Mouse (Mus musculus) hindbrain, embryonic 15.5 days (tissue): ENCODE data around the gene Ube4a. TPM values are rescaled to one million over a fixed set of nuclear protein-coding genes. Genes with fewer than 3 reads are reported as not detected.
"Not testable (repeated sequence)": the region's sequence is repeated elsewhere in the genome, so short reads cannot be mapped to it uniquely, and the experiment has no call there.

Source experiments
- ATAC-seq: fragments of 200-750 bp; cut with Nextera tagmentation; 2 replicates; pipeline ENCODE4 v1.8.0; 2017; ENCODE audit warnings: low read depth, moderate number of reproducible peaks, moderate TSS enrichment; ENCODE audit not compliant: low FRiP score
- H3K27ac ChIP-seq: fragments of 300-500 bp; sonication (generic); replicated peaks from 2 replicates; pipeline ENCODE4 v1.5.1; 2015; ENCODE audit warnings: mild to moderate bottlenecking, inconsistent platforms
- H3K27me3 ChIP-seq: fragments of 300-500 bp; sonication (generic); 2 replicates; pipeline ENCODE4 v1.6.1; 2015; ENCODE audit warnings: control low read depth, inconsistent platforms
- H3K36me3 ChIP-seq: fragments of 300-500 bp; sonication (generic); 2 replicates; pipeline ENCODE4 v1.6.1; 2015; ENCODE audit warnings: control low read depth, inconsistent platforms
- H3K4me1 ChIP-seq: fragments of 300-500 bp; sonication (generic); replicated peaks from 2 replicates; pipeline ENCODE4 v1.6.1; 2015; ENCODE audit warnings: control low read depth, inconsistent platforms
- H3K4me2 ChIP-seq: fragments of 300-500 bp; sonication (generic); 2 replicates; pipeline ENCODE4 v1.6.1; 2015; ENCODE audit warnings: moderate library complexity, mild to moderate bottlenecking, inconsistent platforms
- H3K4me3 ChIP-seq: fragments of 300-500 bp; sonication (generic); 2 replicates; pipeline ENCODE4 v1.5.1; 2015; ENCODE audit warnings: mild to moderate bottlenecking, inconsistent platforms
- H3K9ac ChIP-seq: fragments of 300-500 bp; sonication (generic); 2 replicates; pipeline ENCODE4 v1.6.1; 2015; ENCODE audit warnings: inconsistent platforms
- H3K9me3 ChIP-seq: fragments of 300-500 bp; sonication (generic); 2 replicates; pipeline ENCODE4 v1.6.1; 2016; ENCODE audit warnings: control low read depth, inconsistent platforms
- WGBS: fragments of 180-500 bp; shearing (Covaris S2); methylation state at CpG from one replicate; pipeline ENCODE4 v1.1.7; 2015; 5-methylcytosine and 5-hydroxymethylcytosine counted together
- polyA plus RNA-seq: library from polyadenylated mRNA; unstranded; fragments of >200 nt; fragmentation: Nextera tagmentation; extraction: Ambion mirVana; gene quantifications from 2 replicates; pipeline ENCODE4 v1.2.1, GENCODE M21; 2015

Ube4a gene
- polyA plus RNA-seq, 1 experiment from 2014 or later = 35.1 TPM

DNA sequence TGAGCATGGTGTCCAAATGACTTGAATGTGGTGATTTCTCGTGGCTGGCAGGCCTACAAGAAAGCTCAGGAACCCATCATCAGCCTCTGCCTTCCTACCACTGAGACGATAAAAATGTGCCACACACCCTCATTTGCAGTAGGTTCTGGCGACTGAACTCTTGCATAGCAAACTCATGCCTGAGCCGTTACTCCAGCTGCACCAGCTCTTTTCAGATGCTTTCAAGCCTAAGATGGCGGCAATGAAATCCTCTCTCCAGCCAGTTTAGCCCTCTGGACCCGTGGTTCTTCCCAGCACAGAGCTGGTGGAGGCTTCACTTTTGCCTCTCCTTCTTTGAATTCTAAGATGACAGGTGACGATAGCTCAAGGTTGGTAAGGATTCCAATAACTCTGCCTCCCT is 14.4 kb upstream of the Ube4a start:
- 76% methylated on average over 7 of the region's 7 CpGs for WGBS
- H3K9me3 ChIP-seq = no peaks in the 10 kb centered on the region
- ATAC-seq = no peak
- no peaks in the 10 kb centered on the region for H3K4me1 ChIP-seq
- H3K9ac ChIP-seq = no peak overlapping the region
- no peaks in the 10 kb centered on the region for H3K36me3 ChIP-seq
- no peak overlapping the region for H3K4me3 ChIP-seq
- H3K27ac ChIP-seq = no peak overlapping the region
- no peak overlapping the region for H3K4me2 ChIP-seq
- 0 out of 2 replicates have a peak, but pooled peaks cover 9% of the 10 kb centered on the region for H3K27me3 ChIP-seq

DNA sequence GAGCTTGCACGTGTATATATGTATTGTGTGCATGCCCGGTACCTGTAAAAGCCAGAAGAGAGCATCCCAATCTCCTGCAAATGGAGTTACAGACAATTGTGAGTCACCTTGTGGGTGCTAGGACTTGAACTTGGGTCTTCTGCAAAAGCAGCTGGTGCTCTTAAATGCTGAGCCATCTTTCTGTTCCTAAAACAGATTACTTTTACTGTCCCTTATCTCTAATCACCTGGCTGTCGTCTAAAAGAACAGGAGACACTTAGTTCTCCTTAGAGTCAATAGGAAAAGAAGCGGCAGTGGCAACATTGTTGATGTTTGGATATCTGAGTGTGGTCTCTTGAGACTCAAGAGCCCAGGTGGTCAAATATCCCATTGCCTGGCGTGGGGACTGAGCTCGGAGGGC is 12.4 kb upstream of the Ube4a start:
- peaks cover 16% of the 10 kb centered on the region for H3K27me3 ChIP-seq
- ATAC-seq = no peak

DNA sequence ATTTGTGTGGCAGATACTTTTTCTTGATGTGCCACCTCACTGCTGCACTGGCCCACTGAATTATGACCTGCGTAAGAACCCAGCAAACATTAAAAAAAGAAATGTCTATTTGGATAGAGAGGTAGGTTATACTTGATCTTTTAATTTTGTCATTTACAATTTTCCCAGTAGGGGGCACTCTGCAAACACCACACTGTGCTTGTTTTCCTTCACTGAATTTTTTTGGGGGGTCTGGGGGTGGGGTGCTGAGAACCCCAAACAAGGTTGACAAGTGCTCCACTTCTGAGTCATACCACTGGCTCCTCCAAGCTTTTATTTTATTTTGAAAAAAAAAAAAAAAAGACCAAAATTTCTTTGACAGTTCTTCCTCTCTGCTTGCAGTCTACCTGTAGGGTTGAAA is 4.0 kb upstream of the Ube4a start:
- Histone ChIP-seq H3K9me3 (no peaks in the 10 kb centered on the region), H3K36me3 (no peaks in the 10 kb centered on the region), H3K4me3 (no peak overlapping the region), H3K27me3 (peaks cover 8% of the 10 kb centered on the region), H3K27ac (no peak overlapping the region), H3K4me1 (peaks cover 11% of the 10 kb centered on the region), H3K9ac (no peak overlapping the region), H3K4me2 (no peak overlapping the region)
- WGBS = 60% methylated on average over 1 of the region's 1 CpGs
- ATAC-seq = no peak

More for the DNA sequence above, 12.4 kb upstream of the Ube4a start:
- Histone ChIP-seq H3K4me1 (no peaks in the 10 kb centered on the region), H3K9me3 (no peaks in the 10 kb centered on the region), H3K4me3 (no peak overlapping the region), H3K27ac (no peak overlapping the region), H3K36me3 (no peaks in the 10 kb centered on the region), H3K4me2 (no peak overlapping the region), H3K9ac (no peak overlapping the region)
- WGBS = 73% methylated on average over 6 of the region's 6 CpGs

DNA sequence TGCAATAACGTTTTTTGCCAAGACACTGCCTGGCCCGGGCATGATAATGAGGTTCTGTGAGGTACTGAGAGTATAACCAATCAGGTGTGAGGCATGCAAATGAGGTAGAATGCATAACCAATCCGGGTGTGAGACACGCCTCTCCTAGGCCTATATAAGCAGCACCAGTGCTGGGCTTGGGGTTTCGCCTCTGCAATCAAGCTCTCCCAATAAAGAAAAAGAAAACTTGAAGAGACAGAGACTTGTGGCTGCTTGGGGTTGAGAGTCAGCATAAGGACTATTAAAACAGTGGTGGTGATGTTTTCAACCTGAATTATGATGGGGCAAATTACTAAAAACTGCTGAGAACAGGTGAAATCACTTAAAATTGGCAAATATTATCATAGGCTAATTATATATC is 2.4 kb upstream of the Ube4a start:
- not testable (repeated sequence) for H3K9me3 ChIP-seq, H3K36me3 ChIP-seq, H3K4me3 ChIP-seq, H3K4me2 ChIP-seq, H3K27ac ChIP-seq, H3K27me3 ChIP-seq, ATAC-seq, H3K9ac ChIP-seq
- 87% methylated on average over 5 of the region's 5 CpGs for WGBS
- H3K4me1 ChIP-seq = peaks cover 20% of the 10 kb centered on the region

DNA sequence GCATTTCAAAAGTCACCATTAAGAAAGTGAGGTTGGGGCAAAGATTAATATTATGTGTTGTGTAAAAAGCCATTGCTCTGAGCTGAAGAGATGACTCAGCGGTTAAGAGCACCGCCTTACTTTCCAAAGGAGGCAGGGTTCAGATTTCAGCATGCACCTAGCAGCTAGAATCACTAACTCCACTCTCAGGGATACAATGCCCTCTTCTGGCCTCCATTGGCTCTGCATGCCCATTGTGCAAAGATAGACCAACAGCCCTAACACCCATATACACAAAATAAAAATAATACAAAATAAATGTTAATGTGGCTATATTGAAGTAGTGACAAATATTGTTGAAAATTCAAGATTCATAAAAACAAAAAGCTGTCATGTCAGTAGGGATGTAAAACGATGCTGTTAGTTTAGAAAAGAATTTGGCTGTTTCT is 1.4 kb upstream of the Ube4a start:
- peaks cover 2% of the 10 kb centered on the region; the same call in 1 of the 2 replicates for H3K36me3 ChIP-seq
- H3K4me2 ChIP-seq = no peak overlapping the region
- H3K9ac ChIP-seq = no peak overlapping the region
- H3K4me3 ChIP-seq = no peak overlapping the region
- WGBS = 27% methylated on average over 3 of the region's 3 CpGs
- peaks cover 20% of the 10 kb centered on the region for H3K4me1 ChIP-seq
- no peak overlapping the region for H3K27ac ChIP-seq
- no peak for ATAC-seq
- no peaks in the 10 kb centered on the region for H3K9me3 ChIP-seq
- no peaks in the 10 kb centered on the region; the same call in 1 of the 2 replicates for H3K27me3 ChIP-seq

DNA sequence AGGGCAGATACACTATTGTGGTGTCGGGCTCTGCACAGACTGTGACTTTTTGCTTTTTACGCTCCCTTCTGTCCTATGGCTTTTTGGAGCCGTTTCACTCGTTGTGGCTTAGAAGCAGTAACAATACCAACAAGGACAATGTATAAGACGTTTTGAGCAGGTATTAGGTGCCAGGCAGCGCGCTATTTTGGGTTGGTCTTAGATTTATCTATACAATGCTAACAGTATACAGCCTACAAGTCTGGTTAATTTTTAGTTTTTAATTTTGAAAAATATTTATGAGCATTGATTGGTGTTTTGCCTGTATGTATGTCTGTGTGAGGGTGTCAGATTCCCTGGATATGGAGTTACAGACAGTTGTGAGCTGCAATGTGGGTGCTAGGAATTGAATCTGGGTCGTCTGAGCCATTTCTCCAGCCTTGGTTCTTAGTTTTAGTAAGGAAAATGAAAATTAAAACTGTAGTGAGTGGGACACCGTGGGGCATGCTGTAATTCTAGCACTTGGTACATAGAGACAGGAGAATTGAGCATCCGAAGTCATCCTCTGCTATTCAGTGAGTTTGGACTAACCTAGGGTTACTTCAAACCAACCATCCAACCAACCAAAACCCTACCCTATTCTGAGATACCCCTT is 550 bp upstream of the Ube4a start:
- Histone ChIP-seq H3K4me2 (peak overlapping the region; percentile 82), H3K27me3 (no peaks in the 10 kb centered on the region; the same call in 1 of the 2 replicates), H3K4me3 (peak overlapping the region; percentile 92), H3K4me1 (peaks cover 20% of the 10 kb centered on the region), H3K36me3 (peaks cover 10% of the 10 kb centered on the region), H3K9ac (peak overlapping the region; percentile 51), H3K27ac (peak overlapping the region; percentile 82), H3K9me3 (no peaks in the 10 kb centered on the region)
- WGBS = 14% methylated on average over 10 of the region's 10 CpGs
- no peak; the same call in 1 of the 2 replicates for ATAC-seq

DNA sequence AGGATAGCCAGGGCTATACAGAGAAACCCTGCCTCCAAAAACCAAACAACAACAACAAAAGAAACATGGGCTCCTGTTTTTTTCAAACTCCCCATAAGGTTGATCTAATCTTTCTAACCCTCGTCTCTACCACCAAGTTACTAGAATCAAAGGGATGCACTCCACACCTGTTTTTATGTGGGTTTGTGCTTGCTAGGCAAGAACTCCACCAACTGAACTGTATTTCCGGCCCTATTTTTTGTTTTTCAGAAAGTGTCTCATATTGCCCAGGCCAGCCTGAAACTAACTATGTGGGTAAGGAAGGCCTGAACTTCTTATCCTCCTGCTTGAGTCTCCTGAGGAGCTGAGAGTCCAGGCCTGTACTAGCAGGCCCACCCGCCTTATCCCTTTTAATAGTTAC is 11.0 kb downstream of the Ube4a start:
- Histone ChIP-seq H3K9ac (no peak overlapping the region), H3K4me1 (no peaks in the 10 kb centered on the region), H3K36me3 (peaks cover 73% of the 10 kb centered on the region), H3K4me2 (no peak overlapping the region), H3K9me3 (no peaks in the 10 kb centered on the region), H3K27ac (no peak overlapping the region), H3K4me3 (no peak overlapping the region), H3K27me3 (no peaks in the 10 kb centered on the region)
- WGBS = 95% methylated on average over 3 of the region's 3 CpGs
- no peak for ATAC-seq

DNA sequence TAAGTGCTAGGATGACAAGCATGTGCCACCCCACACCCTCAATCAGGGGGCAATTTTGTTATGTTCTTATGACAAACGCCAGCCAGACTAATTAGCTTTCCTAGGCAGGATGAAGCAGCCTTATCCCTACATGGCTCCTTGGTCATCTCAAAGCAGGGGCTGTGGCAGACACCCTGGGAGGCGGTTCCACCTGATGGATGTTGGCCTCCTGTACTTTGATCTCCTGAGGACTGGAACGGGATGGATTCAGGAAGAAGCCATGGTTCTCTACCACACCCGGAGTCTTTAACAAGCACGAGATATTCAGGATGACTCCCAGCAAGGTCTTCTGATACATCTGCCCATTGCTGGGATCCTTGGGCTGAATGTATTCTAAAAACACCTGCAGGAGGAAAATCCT is 17.6 kb downstream of the Ube4a start:
- Histone ChIP-seq H3K4me3 (no peak overlapping the region), H3K9me3 (no peaks in the 10 kb centered on the region), H3K9ac (no peak overlapping the region), H3K36me3 (peaks cover 87% of the 10 kb centered on the region), H3K4me1 (no peaks in the 10 kb centered on the region), H3K27ac (no peak overlapping the region), H3K4me2 (no peak overlapping the region), H3K27me3 (no peaks in the 10 kb centered on the region)
- WGBS = 94% methylated on average over 5 of the region's 5 CpGs
- no peak for ATAC-seq

DNA sequence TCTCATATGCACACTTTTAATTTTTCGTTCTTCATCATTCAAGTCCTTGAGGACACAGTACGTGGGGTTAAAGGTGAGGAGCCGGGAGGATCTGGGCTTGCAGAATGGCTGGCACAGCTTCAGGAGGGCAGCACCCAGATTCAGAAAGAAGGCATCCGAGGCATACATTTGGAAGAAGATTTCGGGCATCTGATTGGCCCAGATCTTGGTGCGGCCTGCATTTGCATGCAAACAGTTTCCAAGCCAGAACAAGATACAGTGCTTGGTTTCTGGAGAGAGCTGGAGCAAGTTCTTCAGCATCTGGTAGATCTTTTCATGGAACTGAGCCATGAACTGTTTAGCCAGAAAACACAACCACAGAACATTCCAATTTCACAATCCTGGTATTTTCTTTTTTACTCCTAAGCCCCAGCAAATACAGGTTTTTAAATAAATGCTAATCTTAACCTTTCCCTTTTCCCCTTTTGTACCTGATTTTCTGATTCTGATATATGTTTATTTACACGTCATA is 19.2 kb downstream of the Ube4a start:
- no peak for ATAC-seq
- no peaks in the 10 kb centered on the region for H3K4me1 ChIP-seq
- H3K9ac ChIP-seq = no peak overlapping the region
- H3K36me3 ChIP-seq = peaks cover 88% of the 10 kb centered on the region
- H3K4me3 ChIP-seq = no peak overlapping the region
- H3K27ac ChIP-seq = no peak overlapping the region
- no peak overlapping the region for H3K4me2 ChIP-seq
- WGBS = 91% methylated on average over 7 of the region's 7 CpGs
- no peaks in the 10 kb centered on the region for H3K9me3 ChIP-seq
- no peaks in the 10 kb centered on the region for H3K27me3 ChIP-seq

DNA sequence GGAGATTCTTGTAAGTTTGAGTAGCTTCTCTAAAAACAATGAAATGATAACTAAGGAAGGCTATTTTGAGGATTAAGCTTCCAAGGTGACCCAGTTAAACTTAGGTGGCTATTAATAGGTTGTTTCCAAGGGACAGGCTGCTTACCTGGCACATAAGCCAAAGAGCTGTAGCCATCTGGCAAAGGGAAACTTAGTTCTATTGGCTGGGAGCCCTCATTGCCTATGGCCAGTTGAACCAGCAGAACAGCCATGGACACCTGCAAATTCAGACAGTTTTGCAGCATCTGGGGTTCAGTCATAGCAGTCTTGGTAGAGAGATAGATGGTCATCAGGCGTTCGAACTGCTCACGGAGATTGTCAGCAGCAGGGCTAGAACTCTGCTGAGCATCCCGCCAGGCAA is 23.0 kb downstream of the Ube4a start:
- H3K4me2 ChIP-seq = no peak overlapping the region
- no peaks in the 10 kb centered on the region for H3K9me3 ChIP-seq
- H3K27me3 ChIP-seq = no peaks in the 10 kb centered on the region
- WGBS = 96% methylated on average over 4 of the region's 4 CpGs
- H3K36me3 ChIP-seq = peaks cover 86% of the 10 kb centered on the region
- no peak overlapping the region for H3K4me3 ChIP-seq
- no peaks in the 10 kb centered on the region for H3K4me1 ChIP-seq
- ATAC-seq = no peak
- H3K27ac ChIP-seq = no peak overlapping the region
- H3K9ac ChIP-seq = no peak overlapping the region

DNA sequence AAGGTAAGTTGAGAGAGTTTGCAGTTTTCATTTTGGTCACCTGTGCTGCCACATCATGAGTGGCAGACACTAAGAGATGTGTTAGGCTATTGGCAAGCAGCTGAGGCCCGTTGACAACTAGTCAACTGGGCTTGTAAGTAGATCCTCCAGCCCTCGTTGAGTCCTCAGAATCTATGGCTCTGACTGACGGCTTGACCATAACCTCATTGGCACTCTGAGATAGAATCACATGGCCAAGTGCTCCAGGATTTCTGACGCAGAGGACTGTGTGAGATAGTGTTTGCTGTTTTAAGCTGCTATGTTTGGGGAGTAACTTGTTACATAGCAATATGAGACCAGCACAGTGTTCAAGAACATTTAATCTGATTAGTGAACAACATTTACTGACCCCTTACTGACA is 23.6 kb downstream of the Ube4a start:
- Histone ChIP-seq H3K9ac (no peak overlapping the region), H3K36me3 (peaks cover 86% of the 10 kb centered on the region)
- 94% methylated on average over 4 of the region's 4 CpGs for WGBS

DNA sequence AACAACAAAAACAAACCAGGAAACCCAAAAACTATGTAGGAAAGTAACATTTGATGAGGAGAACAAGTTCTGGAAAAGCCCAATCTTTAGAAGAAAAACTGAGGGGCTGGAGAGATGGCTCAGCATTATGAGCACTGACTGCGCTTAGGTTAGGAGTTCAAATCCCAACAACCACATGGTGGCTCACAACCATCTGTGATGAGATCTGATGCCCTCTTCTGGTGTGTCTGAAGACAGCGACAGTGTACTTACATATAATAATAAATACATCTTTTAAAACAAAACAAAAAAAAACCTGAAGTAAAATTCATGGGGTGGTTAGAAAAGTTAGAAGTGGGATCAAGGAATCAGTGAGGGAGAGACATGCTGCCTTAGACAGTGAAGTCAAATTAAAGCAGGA is 43.9 kb downstream of the Ube4a start:
- Histone ChIP-seq H3K27ac (peak overlapping the region; percentile 92), H3K27me3 (no peaks in the 10 kb centered on the region), H3K4me1 (peaks cover 16% of the 10 kb centered on the region), H3K4me2 (peak overlapping the region; percentile 87), H3K9ac (peak overlapping the region; percentile 83; the same call in 1 of the 2 replicates), H3K36me3 (0 out of 2 replicates have a peak, but pooled peaks cover 4% of the 10 kb centered on the region), H3K9me3 (no peaks in the 10 kb centered on the region), H3K4me3 (peak overlapping the region; percentile 88)
- ATAC-seq = no peak
- 63% methylated on average over 2 of the region's 2 CpGs for WGBS

More for the DNA sequence above, 23.6 kb downstream of the Ube4a start:
- no peaks in the 10 kb centered on the region for H3K4me1 ChIP-seq
- H3K27me3 ChIP-seq = no peaks in the 10 kb centered on the region
- H3K4me3 ChIP-seq = no peak overlapping the region
- no peak overlapping the region for H3K27ac ChIP-seq
- H3K4me2 ChIP-seq = no peak overlapping the region
- ATAC-seq = no peak
- H3K9me3 ChIP-seq = no peaks in the 10 kb centered on the region

DNA sequence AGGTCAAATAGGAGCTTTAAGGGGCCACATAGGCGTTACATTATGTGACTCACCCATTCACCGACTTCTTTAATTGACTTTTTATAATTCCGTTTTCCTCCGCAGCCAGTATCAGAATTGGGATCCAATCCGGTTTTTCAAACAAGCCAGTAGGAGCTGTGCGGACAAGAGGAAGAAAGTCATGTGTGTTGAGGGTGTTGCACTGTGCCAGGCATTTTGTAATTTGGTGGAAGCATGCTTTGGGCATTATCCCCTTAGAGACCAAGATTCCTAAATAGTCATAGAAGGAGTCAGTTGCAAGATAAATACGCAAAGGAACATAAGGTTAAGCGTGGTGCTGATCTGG is 44.3 kb downstream of the Ube4a start:
- ATAC-seq = peak; percentile 92

More for the DNA sequence above, 44.3 kb downstream of the Ube4a start:
- Histone ChIP-seq H3K4me1 (peaks cover 16% of the 10 kb centered on the region), H3K27me3 (no peaks in the 10 kb centered on the region), H3K27ac (peak overlapping the region; percentile 92), H3K4me2 (peak overlapping the region; percentile 87), H3K36me3 (no peaks in the 10 kb centered on the region), H3K4me3 (peak overlapping the region; percentile 88), H3K9me3 (no peaks in the 10 kb centered on the region), H3K9ac (peak overlapping the region; percentile 83)
- WGBS = 2% methylated on average over 8 of the region's 8 CpGs
